Mouse (Mus musculus) forebrain, embryonic 10.5 days (tissue): Measurements from ENCODE around the gene Cgnl1. TPM values are rescaled to one million over a fixed set of nuclear protein-coding genes. Genes with fewer than 3 reads are reported as not detected.

Source experiments
- DNase-seq: peaks from one replicate; pipeline ENCODE4 v3.0.0-alpha.2; 2017; ENCODE audit warnings: low spot score; ENCODE audit errors: extremely low spot score
- H3K27ac ChIP-seq: fragments of 300-500 bp; sonication (generic); 2 replicates; pipeline ENCODE4 v1.5.1; 2016; ENCODE audit warnings: mild to moderate bottlenecking
- H3K27me3 ChIP-seq: fragments of 300-500 bp; sonication (generic); 2 replicates; pipeline ENCODE4 v1.6.1; 2016; ENCODE audit warnings: mild to moderate bottlenecking; ENCODE audit not compliant: poor library complexity, severe bottlenecking
- H3K36me3 ChIP-seq: fragments of 300-500 bp; sonication (generic); replicated peaks from 2 replicates; pipeline ENCODE4 v1.6.1; 2016; ENCODE audit warnings: mild to moderate bottlenecking, moderate library complexity
- H3K4me1 ChIP-seq: fragments of 300-500 bp; sonication (generic); 2 replicates; pipeline ENCODE4 v1.6.1; 2016
- H3K4me3 ChIP-seq: fragments of 300-500 bp; sonication (generic); 2 replicates; pipeline ENCODE4 v1.5.1; 2016; ENCODE audit warnings: mild to moderate bottlenecking, moderate library complexity
- H3K9me3 ChIP-seq: fragments of 300-500 bp; sonication (generic); 2 replicates; pipeline ENCODE4 v1.6.1; 2016; ENCODE audit warnings: mild to moderate bottlenecking, moderate library complexity
- WGBS: fragments of 180-500 bp; shearing (Covaris S2); methylation state at CpG from one replicate; pipeline ENCODE4 v1.1.7; 2016; 5-methylcytosine and 5-hydroxymethylcytosine counted together
- polyA plus RNA-seq: library from polyadenylated mRNA; unstranded; fragments of >200 nt; fragmentation: Nextera tagmentation; extraction: Ambion mirVana; gene quantifications from 2 replicates; pipeline ENCODE4 v1.2.1, GENCODE M21; 2016

The Cgnl1 gene
- polyA plus RNA-seq, 1 experiment from 2014 or later: 7.3 TPM

DNA sequence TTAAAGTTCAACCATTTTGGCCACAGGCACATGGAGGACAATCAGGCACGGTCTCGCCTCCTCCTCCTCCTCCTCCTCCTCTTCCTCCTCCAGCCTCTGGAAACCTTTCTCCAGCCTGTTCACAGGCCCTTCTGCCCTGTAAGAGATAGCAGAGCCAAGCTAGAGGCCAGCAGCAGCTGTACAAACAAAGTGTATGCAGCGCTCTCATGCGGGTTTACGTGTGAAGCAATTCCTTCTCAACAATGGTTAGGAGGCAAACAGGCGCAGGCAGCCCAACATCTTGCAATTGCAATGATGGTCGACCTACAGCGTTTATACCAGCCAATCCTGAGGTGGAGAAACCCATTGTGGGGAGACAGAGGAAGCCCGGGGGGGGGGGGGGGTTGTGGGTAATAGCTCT lies 110.9 kb downstream of the Cgnl1 start:
- Histone ChIP-seq H3K27me3 (no peaks in the 10 kb centered on the region), H3K36me3 (no peaks in the 10 kb centered on the region), H3K9me3 (no peaks in the 10 kb centered on the region; the same call in 1 of the 2 replicates), H3K4me3 (no peak overlapping the region), H3K4me1 (peaks cover 40% of the 10 kb centered on the region), H3K27ac (peak overlapping the region; percentile 65)
- 63% methylated on average over 9 of the region's 9 CpGs for WGBS
- peak; percentile 24 for DNase-seq

DNA sequence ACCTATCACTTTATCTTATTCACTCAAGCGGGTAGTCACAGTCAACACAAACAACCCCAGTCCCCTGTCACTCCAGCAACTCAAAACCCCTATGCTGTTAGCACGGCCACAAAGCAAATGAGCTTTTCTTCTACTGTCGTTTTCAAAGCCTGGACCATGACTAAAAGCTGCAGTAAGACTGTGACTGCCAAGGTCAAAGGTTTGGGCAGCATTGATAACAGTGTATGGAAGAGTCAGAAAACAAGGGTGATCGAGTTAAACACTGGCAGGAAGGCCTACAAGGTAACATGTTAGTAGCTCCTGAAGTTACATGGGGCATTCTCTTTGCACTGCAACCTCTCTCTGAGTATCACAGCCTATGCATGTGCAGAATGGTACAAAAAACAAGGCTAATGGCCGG lies 111.7 kb downstream of the Cgnl1 start:
- 74% methylated on average over 5 of the region's 5 CpGs for WGBS
- no peak for DNase-seq
- no peaks in the 10 kb centered on the region; the same call in 1 of the 2 replicates for H3K9me3 ChIP-seq
- peaks cover 40% of the 10 kb centered on the region for H3K4me1 ChIP-seq
- no peaks in the 10 kb centered on the region for H3K36me3 ChIP-seq
- peak overlapping the region; percentile 31 for H3K27ac ChIP-seq
- no peak overlapping the region for H3K4me3 ChIP-seq
- no peaks in the 10 kb centered on the region for H3K27me3 ChIP-seq

DNA sequence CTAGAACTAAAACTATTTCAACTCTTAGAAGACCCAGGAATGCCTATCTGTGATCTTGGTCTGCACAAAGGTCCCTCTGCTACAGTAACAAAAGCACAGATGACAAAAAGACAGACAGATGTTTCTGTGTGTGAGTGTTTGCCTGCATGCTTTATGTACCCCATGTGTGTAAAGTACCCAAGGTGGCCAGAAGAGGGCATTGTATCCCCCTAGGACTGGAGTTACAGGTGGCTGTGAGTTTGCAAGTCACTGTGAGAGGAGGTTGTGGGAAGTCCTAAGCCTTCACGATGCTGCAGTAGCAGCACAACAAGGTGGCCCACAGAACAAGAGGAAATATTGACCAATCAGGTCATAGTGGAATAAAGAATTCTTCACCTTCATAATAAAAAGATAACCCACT lies 114.2 kb downstream of the Cgnl1 start:
- Histone ChIP-seq H3K4me3 (no peak overlapping the region), H3K4me1 (peaks cover 26% of the 10 kb centered on the region), H3K36me3 (no peaks in the 10 kb centered on the region), H3K27ac (no peak overlapping the region), H3K9me3 (no peaks in the 10 kb centered on the region; the same call in 1 of the 2 replicates), H3K27me3 (no peaks in the 10 kb centered on the region)
- DNase-seq: no peak
- WGBS: 93% methylated on average over 1 of the region's 1 CpGs

GRCm38 (mm10) chr9:71654861-71655260 lies 116.5 kb downstream of the Cgnl1 start:
- WGBS: 90% methylated on average over 3 of the region's 3 CpGs
- Histone ChIP-seq H3K36me3 (no peaks in the 10 kb centered on the region), H3K27ac (no peak overlapping the region)

GRCm38 (mm10) chr9:71646115-71646514 lies 125.3 kb downstream of the Cgnl1 start:
- H3K27ac ChIP-seq: no peak overlapping the region
- peaks cover 7% of the 10 kb centered on the region for H3K4me1 ChIP-seq
- peaks cover 9% of the 10 kb centered on the region; the same call in 1 of the 2 replicates for H3K36me3 ChIP-seq
- peak; percentile 53 for DNase-seq
- no peaks in the 10 kb centered on the region; the same call in 1 of the 2 replicates for H3K27me3 ChIP-seq
- peaks cover 6% of the 10 kb centered on the region; the same call in 1 of the 2 replicates for H3K9me3 ChIP-seq
- no peak overlapping the region for H3K4me3 ChIP-seq
- 36% methylated on average over 6 of the region's 6 CpGs for WGBS

More at GRCm38 (mm10) chr9:71654861-71655260, 116.5 kb downstream of the Cgnl1 start:
- H3K9me3 ChIP-seq: no peaks in the 10 kb centered on the region; the same call in 1 of the 2 replicates
- DNase-seq: no peak
- H3K4me1 ChIP-seq: peaks cover 9% of the 10 kb centered on the region
- no peaks in the 10 kb centered on the region for H3K27me3 ChIP-seq
- H3K4me3 ChIP-seq: no peak overlapping the region

- no peak overlapping the region for H3K4me3 ChIP-seq
- no peak overlapping the region for H3K27ac ChIP-seq
- peaks cover 6% of the 10 kb centered on the region; the same call in 1 of the 2 replicates for H3K9me3 ChIP-seq
- H3K36me3 ChIP-seq: peaks cover 9% of the 10 kb centered on the region
- no peak for DNase-seq
- 94% methylated on average over 4 of the region's 4 CpGs for WGBS
- no peaks in the 10 kb centered on the region; the same call in 1 of the 2 replicates for H3K27me3 ChIP-seq
- H3K4me1 ChIP-seq: peaks cover 4% of the 10 kb centered on the region
Observed at GRCm38 (mm10) chr9:71643611-71644010, 127.8 kb downstream of the Cgnl1 start.

- peaks cover 6% of the 10 kb centered on the region; the same call in 1 of the 2 replicates for H3K9me3 ChIP-seq
- no peak for DNase-seq
- no peaks in the 10 kb centered on the region for H3K27me3 ChIP-seq
- no peak overlapping the region for H3K4me3 ChIP-seq
- WGBS: 88% methylated on average over 3 of the region's 3 CpGs
- H3K36me3 ChIP-seq: peaks cover 9% of the 10 kb centered on the region
- H3K4me1 ChIP-seq: no peaks in the 10 kb centered on the region
- no peak overlapping the region for H3K27ac ChIP-seq
Observed at GRCm38 (mm10) chr9:71642270-71642669, 129.1 kb downstream of the Cgnl1 start.

DNA sequence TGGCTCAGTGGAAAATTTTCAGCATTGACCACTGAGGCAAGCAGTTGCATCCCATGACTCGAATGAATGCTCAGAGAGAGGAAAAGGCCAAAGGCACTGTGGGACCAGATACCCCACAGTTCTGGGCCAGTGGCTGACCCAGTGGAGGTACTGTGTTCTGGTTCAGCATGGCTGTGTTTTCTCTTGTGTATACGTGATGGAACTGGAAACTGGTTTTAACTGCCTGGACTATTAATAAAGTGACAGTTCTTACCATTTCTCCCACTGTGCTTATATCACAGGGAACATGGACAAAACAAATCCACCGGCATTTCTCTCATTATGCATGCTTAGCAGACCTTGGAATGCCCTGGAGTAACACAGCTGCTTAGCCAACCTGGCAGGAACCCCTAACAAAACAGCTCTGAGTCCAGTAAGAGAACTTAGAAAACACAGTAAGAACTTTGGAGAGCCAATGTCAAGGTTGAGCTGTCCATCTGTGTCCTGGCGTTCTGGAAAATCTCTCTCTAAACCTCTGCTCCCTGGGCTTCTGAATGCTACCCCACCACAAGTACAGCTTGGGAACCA lies 131.0 kb downstream of the Cgnl1 start:
- 84% methylated on average over 4 of the region's 4 CpGs for WGBS
- H3K27me3 ChIP-seq: no peaks in the 10 kb centered on the region
- no peak overlapping the region for H3K4me3 ChIP-seq
- DNase-seq: no peak
- H3K9me3 ChIP-seq: peaks cover 6% of the 10 kb centered on the region; the same call in 1 of the 2 replicates
- H3K4me1 ChIP-seq: peaks cover 12% of the 10 kb centered on the region
- H3K36me3 ChIP-seq: peaks cover 9% of the 10 kb centered on the region
- no peak overlapping the region for H3K27ac ChIP-seq

- Histone ChIP-seq H3K4me3 (no peak overlapping the region), H3K4me1 (peaks cover 12% of the 10 kb centered on the region), H3K36me3 (peaks cover 5% of the 10 kb centered on the region), H3K27ac (no peak overlapping the region), H3K9me3 (peaks cover 8% of the 10 kb centered on the region; the same call in 1 of the 2 replicates), H3K27me3 (no peaks in the 10 kb centered on the region)
- WGBS: 77% methylated on average over 11 of the region's 11 CpGs
- DNase-seq: no peak
Observed at GRCm38 (mm10) chr9:71638198-71638597, 133.2 kb downstream of the Cgnl1 start.

GRCm38 (mm10) chr9:71636854-71637253 lies 134.5 kb downstream of the Cgnl1 start:
- Histone ChIP-seq H3K27ac (no peak overlapping the region), H3K4me1 (peaks cover 12% of the 10 kb centered on the region), H3K9me3 (peaks cover 3% of the 10 kb centered on the region; the same call in 1 of the 2 replicates), H3K4me3 (no peak overlapping the region), H3K36me3 (no peaks in the 10 kb centered on the region; the same call in 1 of the 2 replicates), H3K27me3 (no peaks in the 10 kb centered on the region)
- WGBS: 97% methylated on average over 1 of the region's 1 CpGs
- DNase-seq: no peak

DNA sequence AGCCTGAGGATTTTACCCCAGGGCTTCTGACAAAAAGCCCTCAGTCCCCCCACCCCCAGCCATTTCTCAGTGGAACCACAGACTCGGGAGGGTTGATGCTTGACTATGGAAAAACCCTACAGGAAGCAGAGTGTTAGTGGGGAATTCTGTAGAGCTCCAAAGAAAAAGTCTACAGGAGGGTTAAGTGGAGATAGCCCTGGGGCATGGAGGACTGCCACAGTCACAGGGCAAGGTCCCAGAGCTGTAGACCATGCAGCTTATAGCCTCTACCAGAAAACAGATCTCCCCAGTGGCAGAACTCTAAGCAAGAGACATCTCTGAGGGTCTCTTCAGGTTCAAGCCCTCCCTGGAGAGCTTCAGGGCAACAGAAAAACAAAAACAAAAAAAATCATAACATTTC lies 135.8 kb downstream of the Cgnl1 start:
- peaks cover 12% of the 10 kb centered on the region for H3K4me1 ChIP-seq
- no peak for DNase-seq
- no peak overlapping the region for H3K27ac ChIP-seq
- H3K27me3 ChIP-seq: no peaks in the 10 kb centered on the region
- WGBS: 71% methylated on average over 1 of the region's 1 CpGs
- H3K36me3 ChIP-seq: no peaks in the 10 kb centered on the region; the same call in 1 of the 2 replicates
- H3K9me3 ChIP-seq: peaks cover 3% of the 10 kb centered on the region; the same call in 1 of the 2 replicates
- H3K4me3 ChIP-seq: no peak overlapping the region

GRCm38 (mm10) chr9:71634916-71635315 lies 136.5 kb downstream of the Cgnl1 start:
- Histone ChIP-seq H3K27ac (no peak overlapping the region), H3K27me3 (no peaks in the 10 kb centered on the region), H3K36me3 (peaks cover 7% of the 10 kb centered on the region; the same call in 1 of the 2 replicates), H3K4me1 (peaks cover 12% of the 10 kb centered on the region), H3K9me3 (peaks cover 3% of the 10 kb centered on the region; the same call in 1 of the 2 replicates), H3K4me3 (no peak overlapping the region)
- WGBS: 91% methylated on average over 2 of the region's 2 CpGs
- no peak for DNase-seq

DNA sequence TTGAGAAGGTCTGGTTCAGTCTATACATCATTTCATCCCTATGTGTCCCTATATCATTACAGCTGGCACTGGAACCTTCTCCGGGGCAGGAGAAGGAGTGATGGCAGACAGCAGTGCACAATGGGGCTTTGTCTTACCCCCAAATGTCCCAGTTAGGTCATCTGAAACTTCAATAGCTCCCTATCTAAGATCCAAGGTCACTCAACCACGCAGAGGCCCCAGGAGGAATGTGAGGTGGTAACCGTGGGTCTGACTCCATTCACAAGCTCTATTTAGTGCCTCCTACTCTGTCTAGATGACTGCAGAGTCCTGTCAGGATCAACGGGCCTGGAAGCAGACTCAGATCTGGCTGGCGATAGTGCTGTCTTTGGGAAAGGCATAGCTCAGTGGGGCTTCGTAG lies 142.5 kb downstream of the Cgnl1 start:
- no peak overlapping the region for H3K27ac ChIP-seq
- H3K27me3 ChIP-seq: no peaks in the 10 kb centered on the region
- no peak for DNase-seq
- peaks cover 8% of the 10 kb centered on the region; the same call in 1 of the 2 replicates for H3K36me3 ChIP-seq
- H3K4me1 ChIP-seq: peaks cover 18% of the 10 kb centered on the region
- peaks cover 3% of the 10 kb centered on the region; the same call in 1 of the 2 replicates for H3K9me3 ChIP-seq
- no peak overlapping the region for H3K4me3 ChIP-seq
- 65% methylated on average over 6 of the region's 6 CpGs for WGBS
